Mouse (Mus musculus) CH12.LX (cell line): ENCODE measurements around the gene Fermt2.

Experiments used
- E2F4 ChIP-seq: IDR thresholded peaks from 2 replicates; pipeline ENCODE4 v1.6.1; 2011; ENCODE audit warnings: low read depth, low read length, improper control_type of control experiment; ENCODE audit not compliant: insufficient replicate concordance
- MXI1 ChIP-seq: IDR thresholded peaks from 2 replicates; pipeline ENCODE4 v1.6.1; 2011; ENCODE audit warnings: mild to moderate bottlenecking, low read depth, low read length, improper control_type of control experiment
- TCF12 ChIP-seq: IDR thresholded peaks from 2 replicates; pipeline ENCODE4 v1.6.1; 2014; ENCODE audit warnings: low read depth, mild to moderate bottlenecking, inconsistent platforms, low read length, improper control_type of control experiment
- USF1 ChIP-seq: IDR thresholded peaks from 2 replicates; pipeline ENCODE4 v1.6.1; 2014; ENCODE audit warnings: low read depth, mild to moderate bottlenecking, inconsistent platforms, low read length, improper control_type of control experiment

DNA sequence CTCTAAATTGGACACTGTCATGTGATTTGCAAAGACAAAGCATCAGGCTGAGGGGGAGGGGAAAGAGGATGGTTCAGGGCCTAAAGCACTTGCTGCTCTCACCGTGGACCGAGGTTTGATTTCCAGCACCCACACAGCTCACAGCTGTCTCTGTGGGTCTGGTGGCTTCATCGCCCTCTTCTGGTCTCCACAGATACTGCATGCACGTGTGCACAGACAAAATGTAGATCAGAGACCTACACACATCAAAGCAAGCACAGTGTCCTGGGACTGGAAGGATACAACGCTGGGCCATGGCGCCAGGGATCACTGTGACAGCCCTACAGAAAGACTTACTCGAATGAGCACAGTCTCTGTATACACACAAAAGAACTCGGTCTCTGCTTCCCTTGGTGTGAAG lies 60.5 kb downstream of the Fermt2 start:
- TF ChIP-seq TCF12: no peak
- no peak for TF ChIP-seq USF1
- no peak for TF ChIP-seq MXI1
- TF ChIP-seq E2F4: no peak
